Mouse (Mus musculus) brain, adult 10 weeks (tissue): ENCODE data around the gene Zfp639. TPM values are rescaled to one million over a fixed set of nuclear protein-coding genes. Genes with fewer than 3 reads are reported as not detected.

Source experiments
- polyA plus RNA-seq: library from polyadenylated mRNA; stranded (reverse); fragments of 350-450 nt; fragmentation: Illumina TruSeq; extraction: RNeasy Lipid Tissue Mini Kit (QIAGEN cat#74804); gene quantifications from one replicate; pipeline ENCODE4 v1.2.3, GENCODE M21; 2015; ENCODE audit warnings: low read depth, low replicate concordance

Zfp639 gene
- polyA plus RNA-seq = 53.9 TPM

DNA sequence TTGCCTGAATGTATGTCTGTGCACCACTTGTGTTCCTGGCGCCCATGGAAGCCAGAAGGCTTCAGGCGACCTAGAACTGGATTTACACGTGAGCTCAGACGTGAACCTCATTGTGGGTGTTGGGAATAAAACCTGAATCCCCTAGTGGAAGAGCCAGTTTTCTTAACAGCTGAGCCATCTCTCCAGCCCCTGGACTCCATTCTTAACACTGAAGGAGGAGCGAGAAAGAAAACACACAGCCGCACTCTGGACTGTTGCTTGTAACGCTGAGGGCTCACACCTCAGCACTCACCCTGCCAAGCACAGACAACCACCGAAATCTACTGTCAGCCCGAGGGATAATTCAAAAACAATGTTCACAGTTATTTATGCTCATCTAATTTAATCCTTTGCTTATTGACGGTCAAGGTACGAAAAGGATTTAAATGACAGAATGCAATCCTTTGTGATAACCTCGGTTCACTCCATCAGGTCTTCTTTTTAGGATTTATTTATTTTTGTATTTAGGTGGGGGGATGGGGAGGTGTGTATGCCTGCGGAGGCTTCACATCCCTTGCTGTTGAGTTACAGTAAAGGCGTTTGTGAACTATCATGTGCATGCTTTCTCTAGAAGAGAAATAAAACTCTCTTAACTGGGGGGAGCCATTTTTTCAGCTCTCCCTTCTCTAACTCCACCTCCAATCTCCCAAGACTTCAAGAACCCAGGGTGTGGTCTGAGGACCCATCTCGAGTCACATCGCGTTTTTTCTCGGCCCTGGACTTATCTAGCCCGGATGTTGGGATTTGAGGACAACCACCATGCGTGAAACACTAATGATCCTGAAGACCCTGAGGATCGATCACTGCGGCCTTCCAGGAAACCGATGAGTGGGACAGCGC lies at the start of gene Zfp639:
Gene Zfp639, plus strand, starts transcription at position 764 of the 879 bp plus-strand sequence.

GRCm38 (mm10) chr3:32492097-32493090 lies 17.7 kb upstream of the Zfp639 start, which contains the start of gene Kcnmb3:
Gene Kcnmb3 (minus strand): TSS chr3:32492231.

GRCm38 (mm10) chr3:32529303-32529898 lies 19.3 kb downstream of the Zfp639 start, which contains the start of gene Mfn1:
Gene Mfn1 (plus strand): TSS chr3:32529465.

Other genes starting within 250 kb of the Zfp639 start
- gene Zmat3, start 144.2 kb upstream of the Zfp639 start, polyA plus RNA-seq = 28.7 TPM
- 27.6 TPM for gene Pik3ca, start 112.6 kb upstream of the Zfp639 start, polyA plus RNA-seq
- gene Kcnmb3, start 18.0 kb upstream of the Zfp639 start, polyA plus RNA-seq = not detected
- gene Mfn1, start 19.2 kb downstream of the Zfp639 start, polyA plus RNA-seq = 102 TPM
- gene Gnb4, start 106.3 kb downstream of the Zfp639 start, polyA plus RNA-seq = 27.4 TPM
- gene Actl6a, start 196.0 kb downstream of the Zfp639 start, polyA plus RNA-seq = 18.8 TPM
- gene Ndufb5, start 226.7 kb downstream of the Zfp639 start, polyA plus RNA-seq = 416 TPM
- gene Mrpl47, start 227.3 kb downstream of the Zfp639 start, polyA plus RNA-seq = 40.5 TPM